Mouse (Mus musculus): ENCODE results near the gene Rnase1.

DNA sequence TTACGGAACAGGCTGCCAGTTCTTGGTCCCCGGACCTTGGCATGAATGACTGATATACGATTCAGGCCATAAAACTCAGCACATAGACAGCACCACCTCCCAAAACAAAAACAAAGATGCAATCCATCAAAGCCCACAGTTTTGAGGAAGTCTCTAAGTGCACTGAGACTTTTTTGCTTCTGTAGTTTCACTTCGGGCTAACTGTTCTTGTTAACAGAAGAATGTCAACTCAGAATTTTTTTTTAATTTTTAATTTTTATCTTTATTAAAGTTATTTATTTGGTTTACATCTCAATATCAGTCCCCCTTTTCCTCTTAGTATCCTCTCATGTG, 10.1 kb upstream of the Rnase1 start:
- TF ChIP-seq CTCF (IDR thresholded peaks at IDR 0.05; ENCODE audit: low read depth) (no peak), EP300 (IDR thresholded peaks at IDR 0.05; ENCODE audit: low read depth) (no peak)

Data from liver, embryonic 14.5 days (tissue).